Mouse (Mus musculus): ENCODE results near the gene Tubd1.

The Tubd1 gene

DNA sequence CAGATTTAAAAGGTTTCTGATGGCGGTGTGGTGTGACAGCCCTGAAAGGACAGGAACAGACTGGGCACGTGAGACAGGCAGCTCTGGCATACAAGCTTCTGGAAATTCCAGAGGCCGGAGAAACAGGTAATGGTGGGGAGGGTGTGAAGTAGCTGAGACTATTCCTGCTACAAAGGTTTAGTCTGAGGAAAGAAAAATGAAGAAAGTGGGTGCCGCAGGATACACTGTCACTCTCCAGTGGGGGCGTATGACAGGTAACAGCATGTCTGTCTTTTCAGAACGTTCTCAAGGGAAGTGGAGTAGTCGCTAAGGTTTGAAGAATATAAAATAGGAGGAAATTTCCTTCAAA, 55.4 kb downstream of the Tubd1 start:
- DNase-seq = no peak

DNA sequence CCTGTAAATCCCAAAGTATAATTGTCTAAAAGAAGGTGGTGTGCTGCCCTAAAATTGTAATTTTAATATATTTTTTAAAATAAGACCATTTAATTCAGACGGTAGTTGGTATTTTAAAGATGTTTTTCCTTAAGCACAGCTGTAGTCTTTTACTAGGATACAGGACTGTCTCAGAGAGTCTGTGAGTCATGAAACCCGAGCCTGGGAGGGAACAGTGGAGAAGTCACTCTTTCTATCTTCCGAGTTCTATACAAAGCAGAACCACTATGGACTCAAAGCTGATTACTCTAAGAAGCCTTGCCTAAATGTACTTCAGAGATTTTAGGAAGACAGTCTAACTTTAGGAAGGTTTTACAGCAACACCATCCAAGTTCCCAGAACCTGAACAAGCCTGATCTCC, 57.3 kb downstream of the Tubd1 start:
- DNase-seq = no peak

GRCm38 (mm10) chr11:86603719-86604118, 58.9 kb downstream of the Tubd1 start:
- DNase-seq = no peak

DNA sequence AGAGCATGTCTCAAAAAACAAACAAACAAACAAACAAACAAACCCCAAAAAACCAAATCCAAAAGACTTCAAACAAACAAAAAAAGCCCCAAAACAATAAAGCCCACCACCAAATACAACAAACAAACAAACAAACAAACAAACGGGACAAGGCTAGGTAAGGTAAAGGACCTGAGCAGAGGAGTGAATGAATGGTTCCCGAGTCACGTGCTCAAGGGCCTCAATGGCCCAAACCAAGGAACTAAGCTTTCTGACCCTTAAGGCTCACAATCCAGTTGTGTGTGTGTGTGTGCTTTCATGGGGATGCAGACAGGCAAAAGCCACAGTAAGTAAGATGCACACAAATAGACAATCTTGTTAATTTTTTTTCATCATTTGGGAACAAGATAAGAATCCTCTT, 59.5 kb downstream of the Tubd1 start:
- no peak for DNase-seq

DNA sequence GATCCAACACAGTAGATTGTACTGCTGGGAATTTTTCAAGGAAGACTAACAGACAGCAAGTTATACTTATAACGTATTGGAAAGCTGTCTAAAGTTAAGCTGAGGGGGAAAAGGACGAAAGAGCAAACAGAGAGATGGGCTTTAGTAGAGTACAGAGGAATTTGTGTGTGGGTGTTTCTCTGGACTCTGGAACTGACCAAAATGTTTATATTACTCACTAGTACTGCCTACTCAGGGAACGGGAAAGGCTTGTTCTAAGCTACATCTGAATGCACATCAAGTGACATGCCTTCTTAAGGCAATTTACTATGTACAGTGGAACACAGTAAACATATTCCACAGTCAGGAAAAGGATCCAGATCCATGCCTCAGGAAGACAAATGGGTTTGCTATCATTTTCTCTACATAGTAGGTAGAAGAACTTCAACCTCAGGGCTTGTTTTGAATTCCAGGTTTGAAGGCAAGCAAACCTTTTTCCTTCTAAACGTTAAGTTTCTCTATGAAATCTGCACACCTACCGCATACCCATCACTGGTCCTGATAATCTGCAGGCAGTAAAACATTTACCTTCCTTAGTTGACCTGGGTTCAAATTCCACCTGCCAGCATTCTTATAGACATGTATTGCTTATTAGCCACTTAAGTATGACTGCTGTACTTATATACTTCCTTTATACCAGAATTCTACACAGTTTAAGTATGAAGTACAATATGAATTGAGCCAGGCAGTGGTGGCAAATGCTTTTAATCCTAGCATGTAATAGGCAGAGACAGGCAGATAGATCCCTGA, 60.1 kb downstream of the Tubd1 start:
- DNase-seq = no peak

- no peak for DNase-seq
These were observed 62.0 kb downstream of the Tubd1 start for GRCm38 (mm10) chr11:86606621-86607339.

- DNase-seq = no peak
These were observed 63.1 kb downstream of the Tubd1 start for GRCm38 (mm10) chr11:86607808-86608350.

DNA sequence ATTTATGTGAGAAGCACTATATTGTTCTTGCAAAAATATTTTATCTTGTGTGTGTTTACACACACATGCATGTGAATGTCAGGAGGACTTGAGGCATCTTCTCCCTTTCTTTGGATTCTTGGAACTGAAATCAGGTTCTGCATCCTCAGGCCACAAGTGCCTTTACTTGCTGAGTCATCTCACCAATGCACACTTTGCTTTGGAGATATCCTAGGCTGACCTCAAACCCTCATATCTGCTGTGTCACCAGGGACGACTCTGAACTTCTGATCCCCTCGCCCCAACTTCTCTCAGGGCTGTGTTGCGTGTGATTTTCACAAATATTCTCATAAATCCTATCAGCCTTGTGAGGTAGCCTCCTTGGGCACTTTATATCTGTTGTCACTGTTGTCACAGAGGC, 65.4 kb downstream of the Tubd1 start:
- no peak for DNase-seq

GRCm38 (mm10) chr11:86611991-86612390, 67.2 kb downstream of the Tubd1 start:
- no peak for DNase-seq

GRCm38 (mm10) chr11:86614056-86614530, 69.3 kb downstream of the Tubd1 start:
- DNase-seq = no peak

- no peak for DNase-seq
These were observed 69.8 kb downstream of the Tubd1 start for GRCm38 (mm10) chr11:86614607-86615006.

Data from kidney, postnatal 25 days (tissue).